Mouse (Mus musculus): ENCODE results near the gene Rad23a. TPM values are rescaled to one million over a fixed set of nuclear protein-coding genes. Genes with fewer than 3 reads are reported as not detected.

Gene Rad23a
- polyA plus RNA-seq (2015; fragmentation: Nextera tagmentation; extraction: Ambion mirVana): 110 and 120 TPM in 2 replicates

GRCm38 (mm10) chr8:84840248-84840999 is at the start of gene Rad23a:
Gene Rad23a, minus strand, starts transcription at chr8:84840665.
- WGBS: under 1% methylated on average over 54 of the region's 55 CpGs
- Histone ChIP-seq H3K9me3 (ENCODE audit: control insufficient read depth, low read length) (no peaks in the 10 kb centered on the region), H3K4me1 (replicated peaks; ENCODE audit: control insufficient read depth, insufficient read depth, low read length) (peaks cover 35% of the 10 kb centered on the region), H3K4me3 (ENCODE audit: low read length) (peak within 1 kb of the TSS; percentile 74), H3K36me3 (ENCODE audit: control insufficient read depth, insufficient read depth, low read length) (peaks cover 60% of the 10 kb centered on the region), H3K9ac (ENCODE audit: low read length) (peak within 1 kb of the TSS; percentile 82), H3K27me3 (ENCODE audit: control insufficient read depth, insufficient read depth, low read depth, low read length) (no peaks in the 10 kb centered on the region), H3K27ac (ENCODE audit: low read length) (peak within 1 kb of the TSS; percentile 80), H3K4me2 (ENCODE audit: low read depth, low read length) (peak within 1 kb of the TSS; percentile 51)
- peak; percentile 95 for ATAC-seq (ENCODE audit: low read depth)

- no peaks in the 10 kb centered on the region for H3K27me3 ChIP-seq (ENCODE audit: control insufficient read depth, insufficient read depth, low read depth, low read length)
- no peak overlapping the region for H3K9ac ChIP-seq (ENCODE audit: low read length)
- no peaks in the 10 kb centered on the region for H3K9me3 ChIP-seq (ENCODE audit: control insufficient read depth, low read length)
- no peak for ATAC-seq (ENCODE audit: low read depth)
- 77% methylated on average over 1 of the region's 1 CpGs for WGBS
- H3K27ac ChIP-seq (ENCODE audit: low read length): no peak overlapping the region
- no peak overlapping the region for H3K4me2 ChIP-seq (ENCODE audit: low read depth, low read length)
- peaks cover 16% of the 10 kb centered on the region for H3K36me3 ChIP-seq (ENCODE audit: control insufficient read depth, insufficient read depth, low read length)
- peaks cover 8% of the 10 kb centered on the region for H3K4me1 ChIP-seq (replicated peaks; ENCODE audit: control insufficient read depth, insufficient read depth, low read length)
- H3K4me3 ChIP-seq (ENCODE audit: low read length): no peak overlapping the region
Measured at GRCm38 (mm10) chr8:84889141-84889540, 48.7 kb upstream of the Rad23a start.

- Histone ChIP-seq H3K4me1 (replicated peaks; ENCODE audit: control insufficient read depth, insufficient read depth, low read length) (peaks cover 8% of the 10 kb centered on the region), H3K9me3 (ENCODE audit: control insufficient read depth, low read length) (no peaks in the 10 kb centered on the region), H3K36me3 (ENCODE audit: control insufficient read depth, insufficient read depth, low read length) (peaks cover 16% of the 10 kb centered on the region), H3K4me3 (ENCODE audit: low read length) (no peak overlapping the region), H3K27ac (ENCODE audit: low read length) (no peak overlapping the region), H3K27me3 (ENCODE audit: control insufficient read depth, insufficient read depth, low read depth, low read length) (no peaks in the 10 kb centered on the region), H3K4me2 (ENCODE audit: low read depth, low read length) (no peak overlapping the region), H3K9ac (ENCODE audit: low read length) (no peak overlapping the region)
- no peak for ATAC-seq (ENCODE audit: low read depth)
- 89% methylated on average over 3 of the region's 3 CpGs for WGBS
Measured at GRCm38 (mm10) chr8:84888280-84888679, 47.8 kb upstream of the Rad23a start.

- WGBS: 83% methylated on average over 4 of the region's 4 CpGs
- ATAC-seq (ENCODE audit: low read depth): no peak
- H3K9ac ChIP-seq (ENCODE audit: low read length): no peak overlapping the region
- H3K4me3 ChIP-seq (ENCODE audit: low read length): no peak overlapping the region
- no peaks in the 10 kb centered on the region for H3K27me3 ChIP-seq (ENCODE audit: control insufficient read depth, insufficient read depth, low read depth, low read length)
- H3K9me3 ChIP-seq (ENCODE audit: control insufficient read depth, low read length): no peaks in the 10 kb centered on the region
- H3K27ac ChIP-seq (ENCODE audit: low read length): no peak overlapping the region
- peaks cover 16% of the 10 kb centered on the region for H3K36me3 ChIP-seq (ENCODE audit: control insufficient read depth, insufficient read depth, low read length)
- no peaks in the 10 kb centered on the region for H3K4me1 ChIP-seq (replicated peaks; ENCODE audit: control insufficient read depth, insufficient read depth, low read length)
- no peak overlapping the region for H3K4me2 ChIP-seq (ENCODE audit: low read depth, low read length)
Measured at GRCm38 (mm10) chr8:84884728-84885127, 44.3 kb upstream of the Rad23a start.

- H3K4me1 ChIP-seq (replicated peaks; ENCODE audit: control insufficient read depth, insufficient read depth, low read length): no peaks in the 10 kb centered on the region
- H3K9me3 ChIP-seq (ENCODE audit: control insufficient read depth, low read length): no peaks in the 10 kb centered on the region
- H3K27ac ChIP-seq (ENCODE audit: low read length): no peak overlapping the region
- no peaks in the 10 kb centered on the region for H3K36me3 ChIP-seq (ENCODE audit: control insufficient read depth, insufficient read depth, low read length)
- ATAC-seq (ENCODE audit: low read depth): no peak
- H3K9ac ChIP-seq (ENCODE audit: low read length): no peak overlapping the region
- no peak overlapping the region for H3K4me2 ChIP-seq (ENCODE audit: low read depth, low read length)
- 89% methylated on average over 1 of the region's 1 CpGs for WGBS
- H3K27me3 ChIP-seq (ENCODE audit: control insufficient read depth, insufficient read depth, low read depth, low read length): no peaks in the 10 kb centered on the region
- H3K4me3 ChIP-seq (ENCODE audit: low read length): no peak overlapping the region
Measured at GRCm38 (mm10) chr8:84878915-84879314, 38.5 kb upstream of the Rad23a start.

- Histone ChIP-seq H3K27ac (ENCODE audit: low read length) (no peak overlapping the region), H3K9me3 (ENCODE audit: control insufficient read depth, low read length) (no peaks in the 10 kb centered on the region), H3K9ac (ENCODE audit: low read length) (no peak overlapping the region), H3K4me1 (replicated peaks; ENCODE audit: control insufficient read depth, insufficient read depth, low read length) (peaks cover 6% of the 10 kb centered on the region), H3K4me3 (ENCODE audit: low read length) (no peak overlapping the region), H3K36me3 (ENCODE audit: control insufficient read depth, insufficient read depth, low read length) (no peaks in the 10 kb centered on the region), H3K27me3 (ENCODE audit: control insufficient read depth, insufficient read depth, low read depth, low read length) (no peaks in the 10 kb centered on the region), H3K4me2 (ENCODE audit: low read depth, low read length) (no peak overlapping the region)
- WGBS: 67% methylated on average over 3 of the region's 3 CpGs
- no peak for ATAC-seq (ENCODE audit: low read depth)
Measured at GRCm38 (mm10) chr8:84877297-84878035, 37.0 kb upstream of the Rad23a start.

GRCm38 (mm10) chr8:84874339-84874738 is 33.9 kb upstream of the Rad23a start:
- Histone ChIP-seq H3K4me2 (ENCODE audit: low read depth, low read length) (no peak overlapping the region), H3K27me3 (ENCODE audit: control insufficient read depth, insufficient read depth, low read depth, low read length) (no peaks in the 10 kb centered on the region)
- 79% methylated on average over 3 of the region's 3 CpGs for WGBS

GRCm38 (mm10) chr8:84873016-84873415 is 32.6 kb upstream of the Rad23a start:
- H3K36me3 ChIP-seq (ENCODE audit: control insufficient read depth, insufficient read depth, low read length): peaks cover 7% of the 10 kb centered on the region; the same call in 1 of the 2 replicates
- ATAC-seq (ENCODE audit: low read depth): no peak
- peaks cover 11% of the 10 kb centered on the region for H3K4me1 ChIP-seq (replicated peaks; ENCODE audit: control insufficient read depth, insufficient read depth, low read length)
- H3K27ac ChIP-seq (ENCODE audit: low read length): no peak overlapping the region
- peak overlapping the region; percentile 75; the same call in 1 of the 2 replicates for H3K9ac ChIP-seq (ENCODE audit: low read length)
- H3K27me3 ChIP-seq (ENCODE audit: control insufficient read depth, insufficient read depth, low read depth, low read length): no peaks in the 10 kb centered on the region
- H3K9me3 ChIP-seq (ENCODE audit: control insufficient read depth, low read length): no peaks in the 10 kb centered on the region
- 59% methylated on average over 4 of the region's 4 CpGs for WGBS
- H3K4me2 ChIP-seq (ENCODE audit: low read depth, low read length): peak overlapping the region; percentile 99
- H3K4me3 ChIP-seq (ENCODE audit: low read length): peak overlapping the region; percentile 57

More at GRCm38 (mm10) chr8:84874339-84874738, 33.9 kb upstream of the Rad23a start:
- no peak for ATAC-seq (ENCODE audit: low read depth)
- Histone ChIP-seq H3K9me3 (ENCODE audit: control insufficient read depth, low read length) (no peaks in the 10 kb centered on the region), H3K4me3 (ENCODE audit: low read length) (no peak overlapping the region), H3K9ac (ENCODE audit: low read length) (no peak overlapping the region), H3K4me1 (replicated peaks; ENCODE audit: control insufficient read depth, insufficient read depth, low read length) (peaks cover 11% of the 10 kb centered on the region), H3K27ac (ENCODE audit: low read length) (no peak overlapping the region), H3K36me3 (ENCODE audit: control insufficient read depth, insufficient read depth, low read length) (no peaks in the 10 kb centered on the region)

- peak; percentile 65 for ATAC-seq (ENCODE audit: low read depth)
- Histone ChIP-seq H3K4me2 (ENCODE audit: low read depth, low read length) (peak overlapping the region; percentile 99), H3K4me1 (replicated peaks; ENCODE audit: control insufficient read depth, insufficient read depth, low read length) (peaks cover 11% of the 10 kb centered on the region), H3K4me3 (ENCODE audit: low read length) (peak overlapping the region; percentile 57), H3K36me3 (ENCODE audit: control insufficient read depth, insufficient read depth, low read length) (peaks cover 12% of the 10 kb centered on the region), H3K27ac (ENCODE audit: low read length) (no peak overlapping the region), H3K9me3 (ENCODE audit: control insufficient read depth, low read length) (no peaks in the 10 kb centered on the region), H3K27me3 (ENCODE audit: control insufficient read depth, insufficient read depth, low read depth, low read length) (no peaks in the 10 kb centered on the region), H3K9ac (ENCODE audit: low read length) (peak overlapping the region; percentile 75)
- WGBS: 2% methylated on average over 48 of the region's 54 CpGs
Measured at GRCm38 (mm10) chr8:84872309-84872965, 32.0 kb upstream of the Rad23a start.

Data from lung, embryonic 16.5 days (tissue).